Mouse (Mus musculus) MEL (cell line): Measurements from ENCODE around the gene Trappc2. TPM values are rescaled to one million over a fixed set of nuclear protein-coding genes. Genes with fewer than 3 reads are reported as not detected.

ENCODE experiments used
- DNase-seq: peaks from one replicate; pipeline ENCODE4 v3.0.0; 2011; ENCODE audit warnings: low read depth, low spot score
- H3K27ac ChIP-seq: 2 replicates; pipeline ENCODE4 v1.5.1; 2012; ENCODE audit warnings: low read depth, mild to moderate bottlenecking, control low read depth, low read length, moderate library complexity; ENCODE audit not compliant: control insufficient read depth
- H3K27me3 ChIP-seq, 2 experiments: fragments of 150-350 bp in 1 of 2; sonication (generic) in 1 of 2; 2 replicates each; pipeline ENCODE4 v1.6.1; 2012; ENCODE audit warnings: low read length in 2 of 2, mild to moderate bottlenecking in 2 of 2, improper control_type of control experiment in 1 of 2, moderate library complexity in 1 of 2; ENCODE audit not compliant: insufficient read depth in 2 of 2, control insufficient read depth in 1 of 2
- H3K36me3 ChIP-seq, 2 experiments: 2 replicates each; pipeline ENCODE4 v1.6.1; 2012 to 2014; ENCODE audit warnings: low read length in 2 of 2, improper control_type of control experiment in 1 of 2, inconsistent platforms in 1 of 2, mild to moderate bottlenecking in 1 of 2; ENCODE audit not compliant: insufficient read depth in 2 of 2, control insufficient read depth in 1 of 2
- H3K4me1 ChIP-seq, 2 experiments: fragments of 150-350 bp in 1 of 2; sonication (generic) in 1 of 2; 2 replicates each; pipeline ENCODE4 v1.6.1; 2012; ENCODE audit warnings: low read length in 2 of 2, improper control_type of control experiment in 1 of 2, mild to moderate bottlenecking in 1 of 2; ENCODE audit not compliant: insufficient read depth in 2 of 2, control insufficient read depth in 1 of 2
- H3K4me3 ChIP-seq, 2 experiments: fragments of 150-350 bp in 1 of 2; sonication (generic) in 1 of 2; 2 replicates each; pipeline ENCODE4 v1.5.1; 2012; ENCODE audit warnings: low read depth in 2 of 2, low read length in 2 of 2, mild to moderate bottlenecking in 2 of 2, moderate library complexity in 2 of 2, control low read depth in 1 of 2, improper control_type of control experiment in 1 of 2; ENCODE audit not compliant: control insufficient read depth in 1 of 2, insufficient read depth in 1 of 2
- H3K79me2 ChIP-seq: 2 replicates; pipeline ENCODE4 v1.6.1; 2012; ENCODE audit warnings: mild to moderate bottlenecking, low read length, moderate library complexity; ENCODE audit not compliant: control insufficient read depth, poor library complexity, insufficient read depth
- H3K9ac ChIP-seq: 2 replicates; pipeline ENCODE4 v1.6.1; 2012; ENCODE audit warnings: low read depth, mild to moderate bottlenecking, control low read depth, low read length, moderate library complexity; ENCODE audit not compliant: control insufficient read depth, poor library complexity, severe bottlenecking
- H3K9me3 ChIP-seq: fragments of 150-350 bp; sonication (generic); replicated peaks from 2 replicates; pipeline ENCODE4 v1.6.1; 2012; ENCODE audit warnings: mild to moderate bottlenecking, low read length, improper control_type of control experiment, moderate library complexity; ENCODE audit not compliant: insufficient read depth
- CHD2 ChIP-seq: IDR thresholded peaks from 2 replicates; pipeline ENCODE4 v1.6.1; 2011; ENCODE audit warnings: low read length, improper control_type of control experiment
- E2F4 ChIP-seq: IDR thresholded peaks from 2 replicates; pipeline ENCODE4 v1.6.1; 2011; ENCODE audit warnings: low read depth, low read length, improper control_type of control experiment, borderline replicate concordance
- ELF1 ChIP-seq: IDR thresholded peaks from 2 replicates; pipeline ENCODE4 v1.6.1; 2014; ENCODE audit warnings: low read depth, mild to moderate bottlenecking, inconsistent platforms, low read length, improper control_type of control experiment, moderate library complexity
- GABPA ChIP-seq: IDR thresholded peaks from 2 replicates; pipeline ENCODE4 v1.6.1; 2012; ENCODE audit warnings: low read depth, mild to moderate bottlenecking, inconsistent platforms, low read length, improper control_type of control experiment, moderate library complexity
- GATA1 ChIP-seq: IDR thresholded peaks from 2 replicates; pipeline ENCODE4 v1.6.1; 2011; ENCODE audit warnings: low read depth, low read length, improper control_type of control experiment
- MAFK ChIP-seq: IDR thresholded peaks from 2 replicates; pipeline ENCODE4 v1.6.1; 2011; ENCODE audit warnings: low read depth, mild to moderate bottlenecking, low read length, improper control_type of control experiment, borderline replicate concordance
- MYB ChIP-seq: IDR thresholded peaks from 2 replicates; pipeline ENCODE4 v1.6.1; 2011; ENCODE audit warnings: mild to moderate bottlenecking, low read depth, low read length, improper control_type of control experiment
- NELFE ChIP-seq: IDR thresholded peaks from 2 replicates; pipeline ENCODE4 v1.6.1; 2011; ENCODE audit warnings: low read depth, low read length, improper control_type of control experiment
- POLR2A ChIP-seq, 2 experiments: IDR thresholded peaks; 2 replicates each; pipeline ENCODE4 v1.6.1; 2011 to 2012; ENCODE audit warnings: low read length in 2 of 2, mild to moderate bottlenecking in 2 of 2, control low read depth in 1 of 2, improper control_type of control experiment in 1 of 2, low read depth in 1 of 2, moderate library complexity in 1 of 2; ENCODE audit not compliant: control insufficient read depth in 1 of 2, insufficient read depth in 1 of 2, poor library complexity in 1 of 2
- POLR2AphosphoS2 ChIP-seq: IDR thresholded peaks from 2 replicates; pipeline ENCODE4 v1.6.1; 2011; ENCODE audit warnings: low read length, improper control_type of control experiment
- RAD21 ChIP-seq: IDR thresholded peaks from 2 replicates; pipeline ENCODE4 v1.6.1; 2011; ENCODE audit warnings: mild to moderate bottlenecking, low read depth, low read length, improper control_type of control experiment
- RCOR1 ChIP-seq: IDR thresholded peaks from 2 replicates; pipeline ENCODE4 v1.6.1; 2012; ENCODE audit warnings: low read depth, mild to moderate bottlenecking, inconsistent platforms, low read length, improper control_type of control experiment
- TBP ChIP-seq: IDR thresholded peaks from 2 replicates; pipeline ENCODE4 v1.8.0; 2011; ENCODE audit warnings: low read depth, low read length, improper control_type of control experiment
- USF1 ChIP-seq: IDR thresholded peaks from 2 replicates; pipeline ENCODE4 v1.6.1; 2014; ENCODE audit warnings: low read depth, mild to moderate bottlenecking, inconsistent platforms, low read length, improper control_type of control experiment, moderate library complexity
- ZC3H11A ChIP-seq: IDR thresholded peaks from 2 replicates; pipeline ENCODE4 v1.6.1; 2012; ENCODE audit warnings: low read depth, mild to moderate bottlenecking, inconsistent platforms, low read length, improper control_type of control experiment
- ZKSCAN1 ChIP-seq: IDR thresholded peaks from 2 replicates; pipeline ENCODE4 v1.6.1; 2012; ENCODE audit warnings: low read depth, mild to moderate bottlenecking, inconsistent platforms, low read length, improper control_type of control experiment, moderate library complexity
- ZMIZ1 ChIP-seq: IDR thresholded peaks from 2 replicates; pipeline ENCODE4 v1.6.1; 2012; ENCODE audit warnings: low read depth, mild to moderate bottlenecking, inconsistent platforms, low read length, improper control_type of control experiment, moderate library complexity
- polyA plus RNA-seq, 2 experiments: library from polyadenylated mRNA; stranded (reverse) in 1 of 2; unstranded in 1 of 2; fragments of >175 nt in 1 of 2; fragments of >200 nt in 1 of 2; gene quantifications; 2 replicates each; pipeline versions ENCODE4 v1.2.1 to v1.2.4; 2012; ENCODE audit warnings: low replicate concordance in 2 of 2, low read depth in 1 of 2; ENCODE audit not compliant: insufficient read length in 2 of 2, insufficient read depth in 1 of 2, missing spikeins in 1 of 2
- total RNA-seq: library from RNA; depleted of rRNA; stranded (reverse); fragments of 300-350 nt; gene quantifications from 2 replicates; pipeline ENCODE4 v1.2.3, GENCODE M21; 2012

Trappc2 gene
- total and polyA plus RNA-seq, 3 experiments = 12.5 to 17.8 TPM; not detected in 1

DNA sequence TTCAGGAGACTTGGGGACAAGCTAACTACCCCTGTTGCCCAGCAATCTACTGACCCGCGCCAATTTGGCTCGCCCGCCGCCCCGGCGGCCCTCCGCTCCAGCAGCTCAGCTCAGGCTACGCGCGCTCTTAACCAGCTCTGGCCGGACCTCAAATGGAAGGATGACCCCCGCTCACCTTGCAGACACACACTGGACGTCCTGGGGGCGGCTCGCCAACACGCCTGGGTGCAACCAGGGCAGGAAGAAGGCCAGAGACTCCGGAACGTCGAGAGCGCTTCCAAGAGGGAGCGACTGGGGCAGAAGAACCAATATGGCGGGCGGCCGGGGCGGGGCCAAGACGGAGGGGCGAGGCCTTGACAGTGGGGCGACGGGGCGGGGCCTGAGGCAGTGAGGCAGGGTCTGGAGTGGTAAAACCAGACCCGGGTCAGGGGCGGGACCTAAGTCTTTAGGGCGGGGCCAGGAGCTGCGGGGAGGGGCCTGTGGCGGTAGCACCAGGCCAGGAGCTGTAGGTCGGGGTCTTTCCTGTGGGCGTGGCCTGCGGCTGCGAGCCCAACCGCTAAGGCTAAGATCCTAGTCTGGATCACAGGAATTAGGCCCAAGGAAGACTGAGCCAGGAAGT, 39.1 kb downstream of the Trappc2 start, which contains the start of gene Rab9:
Rab9 (minus strand) TSS at position 503 of the 619 bp plus-strand sequence.
- peak; percentile 98 for DNase-seq
- H3K79me2 ChIP-seq = peaks cover 35% of the 10 kb centered on the region
- 0 out of 2 replicates have a peak, but pooled peaks have one; percentile 52 for TF ChIP-seq ZMIZ1
- no peak for TF ChIP-seq GABPA
- TF ChIP-seq TBP = 0 out of 2 replicates have a peak, but pooled peaks have one; percentile 25
- peak; percentile 66 for TF ChIP-seq NELFE
- no peak for TF ChIP-seq E2F4
- peak; percentile 68 to 78 for TF ChIP-seq POLR2A (IDR thresholded peaks at IDR 0.05; ENCODE audit: control insufficient read depth in 1 of 2, insufficient read depth in 1 of 2, low read depth in 1 of 2, low read length in 2 of 2, poor library complexity in 1 of 2)
- TF ChIP-seq, all 39 proteins: peak for 4
- peak within 1 kb of the TSS; percentile 46 for H3K27ac ChIP-seq
- H3K36me3 ChIP-seq = peaks cover 3 to 15% of the 10 kb centered on the region in 2 experiments; a peak in 3 of 4 replicates
- peaks cover 3 to 6% of the 10 kb centered on the region in 2 experiments; a peak in 3 of 4 replicates for H3K4me1 ChIP-seq
- H3K4me3 ChIP-seq = peak within 1 kb of the TSS; percentile 88 to 97
- H3K9ac ChIP-seq = peak within 1 kb of the TSS; percentile 92
- no peaks in the 10 kb centered on the region for H3K27me3 ChIP-seq
- H3K9me3 ChIP-seq = no peaks in the 10 kb centered on the region

- no peaks in the 10 kb centered on the region for H3K27me3 ChIP-seq
- no peak overlapping the region for H3K27ac ChIP-seq
- H3K9ac ChIP-seq = no peak overlapping the region
- DNase-seq = no peak
- H3K4me1 ChIP-seq = no peaks in the 10 kb centered on the region
- H3K36me3 ChIP-seq = peaks cover 0 to 3% of the 10 kb centered on the region in 2 experiments; a peak in 2 of 4 replicates
- TF ChIP-seq ZC3H11A (no peak), TBP (peak; percentile 81)
- H3K79me2 ChIP-seq = no peaks in the 10 kb centered on the region
- no peaks in the 10 kb centered on the region for H3K9me3 ChIP-seq
- H3K4me3 ChIP-seq = no peak overlapping the region
These were observed 54.7 kb downstream of the Trappc2 start for GRCm38 (mm10) chrX:166495052-166495451.

- Histone ChIP-seq H3K9me3 (no peaks in the 10 kb centered on the region), H3K36me3 (peaks cover 2 to 3% of the 10 kb centered on the region in 2 experiments; a peak in 3 of 4 replicates), H3K4me3 (no peak overlapping the region), H3K79me2 (no peaks in the 10 kb centered on the region), H3K27me3 (no peaks in the 10 kb centered on the region), H3K27ac (no peak overlapping the region), H3K9ac (no peak overlapping the region), H3K4me1 (no peaks in the 10 kb centered on the region)
- peak; percentile 39 for DNase-seq
- no peak for TF ChIP-seq ZKSCAN1
- no peak for TF ChIP-seq RCOR1
- TF ChIP-seq ELF1 = no peak
- no peak for TF ChIP-seq POLR2AphosphoS2
- no peak for TF ChIP-seq E2F4
- TF ChIP-seq CHD2 = no peak
- TF ChIP-seq USF1 = no peak
- no peak for TF ChIP-seq GATA1
- no peak for TF ChIP-seq RAD21
- no peak for TF ChIP-seq MAFK
- TF ChIP-seq MYB = no peak
These were observed 57.4 kb downstream of the Trappc2 start for GRCm38 (mm10) chrX:166497771-166498170.
